Mouse (Mus musculus) thymus, adult 2 months (tissue): ENCODE measurements around the gene Helz. TPM values are rescaled to one million over a fixed set of nuclear protein-coding genes. Genes with fewer than 3 reads are reported as not detected.
"Not testable (repeated sequence)": the region's sequence is repeated elsewhere in the genome, so short reads cannot be mapped to it uniquely, and the experiment has no call there.

Experiments used
- DNase-seq: peaks from one replicate; pipeline ENCODE4 v3.0.0; 2021
- H3K27ac ChIP-seq: fragments of 200-500 bp; 2 replicates; pipeline ENCODE4 v1.5.1; 2012; ENCODE audit warnings: low read length, control low read depth; ENCODE audit not compliant: control insufficient read depth, insufficient read depth
- H3K27me3 ChIP-seq: fragments of 200-500 bp; 2 replicates; pipeline ENCODE4 v1.6.1; 2012; ENCODE audit warnings: mild to moderate bottlenecking, low read length, moderate library complexity, mixed read lengths; ENCODE audit not compliant: control insufficient read depth, insufficient read depth
- H3K36me3 ChIP-seq: fragments of 200-500 bp; 2 replicates; pipeline ENCODE4 v1.6.1; 2012; ENCODE audit warnings: mild to moderate bottlenecking, low read length, moderate library complexity; ENCODE audit not compliant: control insufficient read depth, insufficient read depth
- H3K4me1 ChIP-seq: fragments of 200-500 bp; replicated peaks from 2 replicates; pipeline ENCODE4 v1.6.1; 2012; ENCODE audit warnings: low read length; ENCODE audit not compliant: control insufficient read depth, insufficient read depth
- H3K4me3 ChIP-seq: fragments of 200-500 bp; 2 replicates; pipeline ENCODE4 v1.5.1; 2012; ENCODE audit warnings: mild to moderate bottlenecking, low read length, control low read depth, moderate library complexity; ENCODE audit not compliant: control insufficient read depth, insufficient read depth
- CTCF ChIP-seq: fragments of 200-500 bp; IDR thresholded peaks from 2 replicates; pipeline ENCODE4 v1.5.1; 2012; ENCODE audit warnings: mild to moderate bottlenecking, control low read depth, low read length, moderate library complexity, borderline replicate concordance; ENCODE audit not compliant: control insufficient read depth, poor library complexity, insufficient read depth; ENCODE audit errors: extremely low read depth
- POLR2A ChIP-seq: fragments of 200-500 bp; IDR thresholded peaks from 2 replicates; pipeline ENCODE4 v1.6.1; 2012; ENCODE audit warnings: mild to moderate bottlenecking, low read length, control low read depth, moderate library complexity; ENCODE audit not compliant: control insufficient read depth, poor library complexity, insufficient read depth; ENCODE audit errors: extremely low read depth
- WGBS: fragments of 180-500 bp; shearing (Covaris S2); methylation state at CpG from one replicate; pipeline ENCODE4 v1.1.7; 2018; 5-methylcytosine and 5-hydroxymethylcytosine counted together
- polyA plus RNA-seq: library from polyadenylated mRNA; depleted of rRNA; stranded (reverse); fragments of >200 nt; gene quantifications from 2 replicates; pipeline ENCODE4 v1.2.3, GENCODE M21; 2012

Helz gene
- polyA plus RNA-seq, 1 experiment = 66.9 TPM

DNA sequence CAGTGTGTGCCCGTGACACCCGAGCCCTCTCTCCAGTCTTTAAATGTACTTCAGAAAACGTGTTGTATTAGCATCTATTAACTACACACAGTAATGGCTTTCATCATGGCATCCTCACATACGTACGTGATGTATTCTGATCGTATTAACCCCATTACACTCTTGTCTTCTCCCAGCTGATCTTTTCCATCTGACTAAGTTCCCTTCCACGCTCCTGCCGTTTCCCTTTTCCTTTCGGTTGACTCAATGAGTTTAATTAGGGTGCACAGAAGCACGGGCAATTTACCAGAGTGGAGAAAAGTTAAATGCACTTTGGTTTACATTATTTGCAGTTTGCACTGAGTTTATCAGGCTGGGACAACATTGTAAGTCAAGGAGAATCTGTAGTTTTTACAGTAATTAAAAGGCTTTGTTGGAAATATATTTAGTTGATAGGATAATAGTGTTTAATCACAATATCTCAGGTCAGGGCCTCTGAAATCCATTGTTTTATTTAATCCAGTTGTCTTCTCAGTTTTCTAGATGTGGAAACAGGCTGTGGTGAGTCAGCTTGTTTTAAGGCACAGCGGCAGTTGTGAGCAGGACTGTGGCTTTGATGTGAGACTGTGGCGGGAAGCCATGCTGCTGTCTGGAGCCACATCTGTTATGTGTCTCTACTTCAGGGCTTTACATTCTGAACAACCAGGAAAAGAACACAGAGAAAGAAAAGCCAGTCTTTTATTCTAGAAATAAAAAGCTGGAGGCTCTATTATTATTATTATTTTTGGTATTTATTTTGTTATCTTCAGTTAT lies 37.1 kb downstream of the Helz start:
- Histone ChIP-seq H3K27me3 (no peaks in the 10 kb centered on the region), H3K4me3 (no peak overlapping the region), H3K36me3 (peaks cover 6% of the 10 kb centered on the region; the same call in 1 of the 2 replicates), H3K4me1 (peaks cover 34% of the 10 kb centered on the region), H3K27ac (peak overlapping the region; percentile 18)
- TF ChIP-seq POLR2A (no peak), CTCF (no peak)
- WGBS = 47% methylated on average over 12 of the region's 12 CpGs
- DNase-seq = peak; percentile 67

- H3K27me3 ChIP-seq, H3K36me3 ChIP-seq, H3K4me3 ChIP-seq, DNase-seq: not testable (repeated sequence)
- WGBS = 8% methylated on average over 5 of the region's 5 CpGs
- Histone ChIP-seq H3K4me1 (peaks cover 39% of the 10 kb centered on the region), H3K27ac (peak overlapping the region; percentile 85)
Measured at GRCm38 (mm10) chr11:107586129-107586528, 38.4 kb downstream of the Helz start.

DNA sequence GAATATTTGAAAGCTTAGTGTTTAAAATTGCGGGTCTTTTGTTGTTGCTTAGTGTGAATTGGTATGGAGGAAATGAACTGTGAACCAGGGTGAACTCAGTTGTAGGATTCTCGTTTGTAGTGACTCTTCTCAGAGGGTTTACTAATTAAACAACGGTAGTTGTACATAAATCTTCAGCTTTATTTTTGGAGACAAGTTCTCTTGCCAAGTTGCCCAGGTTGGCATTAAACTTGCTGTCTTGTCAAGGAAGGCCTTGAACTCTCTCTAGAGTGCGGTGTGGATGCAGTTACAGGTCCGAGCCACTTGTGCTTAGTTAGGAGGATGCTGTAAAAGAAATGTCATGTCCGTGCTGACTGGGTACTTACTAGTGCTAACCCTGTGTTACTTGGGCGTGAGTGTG lies 39.4 kb downstream of the Helz start:
- H3K27ac ChIP-seq = peak overlapping the region; percentile 79
- H3K27me3 ChIP-seq = no peaks in the 10 kb centered on the region
- H3K4me1 ChIP-seq = peaks cover 41% of the 10 kb centered on the region
- WGBS = 88% methylated on average over 7 of the region's 7 CpGs
- no peak for DNase-seq
- H3K36me3 ChIP-seq = no peaks in the 10 kb centered on the region; the same call in 1 of the 2 replicates
- TF ChIP-seq POLR2A (no peak), CTCF (no peak)
- H3K4me3 ChIP-seq = no peak overlapping the region

DNA sequence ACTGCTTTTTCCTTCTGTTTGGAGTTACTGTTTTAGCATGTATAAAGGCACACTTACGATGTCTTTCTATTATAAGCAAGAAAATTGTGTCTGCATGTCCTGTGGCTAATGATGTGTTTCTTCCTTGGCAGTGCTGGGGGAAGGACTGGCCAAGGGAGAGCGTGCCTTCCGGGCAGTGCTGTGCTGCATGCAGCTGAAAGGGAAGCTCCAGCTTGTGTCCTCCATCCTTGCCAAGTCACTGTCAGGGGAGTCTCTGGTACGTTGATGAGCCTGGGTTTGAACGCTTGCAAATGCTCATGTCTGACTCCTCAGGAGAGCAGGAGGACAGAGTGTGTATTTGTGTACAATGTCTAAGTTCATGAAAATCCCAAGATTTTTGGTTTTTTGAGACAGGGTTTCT lies 44.8 kb downstream of the Helz start:
- Histone ChIP-seq H3K4me3 (no peak overlapping the region), H3K36me3 (peaks cover 25% of the 10 kb centered on the region), H3K4me1 (peaks cover 20% of the 10 kb centered on the region), H3K27me3 (no peaks in the 10 kb centered on the region), H3K27ac (peak overlapping the region; percentile 33; the same call in 1 of the 2 replicates)
- no peak for TF ChIP-seq POLR2A
- no peak for TF ChIP-seq CTCF
- no peak for DNase-seq
- WGBS = 93% methylated on average over 5 of the region's 5 CpGs

- H3K4me1 ChIP-seq = peaks cover 3% of the 10 kb centered on the region; the same call in 1 of the 2 replicates
- 96% methylated on average over 4 of the region's 4 CpGs for WGBS
- peaks cover 70% of the 10 kb centered on the region for H3K36me3 ChIP-seq
- no peak overlapping the region for H3K27ac ChIP-seq
- no peak for DNase-seq
- no peak overlapping the region for H3K4me3 ChIP-seq
- TF ChIP-seq CTCF = no peak
- no peaks in the 10 kb centered on the region for H3K27me3 ChIP-seq
Measured at GRCm38 (mm10) chr11:107597381-107597780, 49.7 kb downstream of the Helz start.

GRCm38 (mm10) chr11:107605694-107606093 lies 58.0 kb downstream of the Helz start:
- 98% methylated on average over 7 of the region's 7 CpGs for WGBS
- Histone ChIP-seq H3K36me3 (peaks cover 49% of the 10 kb centered on the region), H3K4me3 (no peak overlapping the region), H3K27me3 (no peaks in the 10 kb centered on the region), H3K4me1 (no peaks in the 10 kb centered on the region), H3K27ac (no peak overlapping the region)
- TF ChIP-seq CTCF = no peak
- TF ChIP-seq POLR2A = no peak
- no peak for DNase-seq

DNA sequence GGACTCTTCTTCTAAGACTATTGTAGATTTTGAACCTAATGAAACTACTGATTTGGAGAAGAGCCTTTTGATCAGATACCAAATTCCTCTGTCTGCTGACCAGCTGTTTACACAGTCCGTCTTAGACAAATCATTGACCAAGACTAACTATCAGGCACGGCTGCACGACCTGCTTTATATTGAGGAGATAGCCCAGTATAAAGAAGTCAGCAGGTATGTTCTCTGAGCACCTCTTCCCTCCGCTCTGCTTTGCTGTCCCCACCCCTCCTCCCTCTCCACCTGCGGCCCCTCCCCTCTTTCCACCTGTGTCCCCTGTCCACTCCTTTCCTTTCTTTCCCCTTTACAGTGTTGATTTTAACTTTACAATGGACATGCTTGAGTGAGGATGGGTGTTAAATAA lies 66.2 kb downstream of the Helz start:
- H3K4me1 ChIP-seq = no peaks in the 10 kb centered on the region
- H3K27ac ChIP-seq = no peak overlapping the region
- 96% methylated on average over 5 of the region's 5 CpGs for WGBS
- TF ChIP-seq CTCF (no peak), POLR2A (no peak)
- no peaks in the 10 kb centered on the region for H3K27me3 ChIP-seq
- peaks cover 45% of the 10 kb centered on the region for H3K36me3 ChIP-seq
- no peak overlapping the region for H3K4me3 ChIP-seq
- DNase-seq = no peak
